In the genomic region with DNA sequence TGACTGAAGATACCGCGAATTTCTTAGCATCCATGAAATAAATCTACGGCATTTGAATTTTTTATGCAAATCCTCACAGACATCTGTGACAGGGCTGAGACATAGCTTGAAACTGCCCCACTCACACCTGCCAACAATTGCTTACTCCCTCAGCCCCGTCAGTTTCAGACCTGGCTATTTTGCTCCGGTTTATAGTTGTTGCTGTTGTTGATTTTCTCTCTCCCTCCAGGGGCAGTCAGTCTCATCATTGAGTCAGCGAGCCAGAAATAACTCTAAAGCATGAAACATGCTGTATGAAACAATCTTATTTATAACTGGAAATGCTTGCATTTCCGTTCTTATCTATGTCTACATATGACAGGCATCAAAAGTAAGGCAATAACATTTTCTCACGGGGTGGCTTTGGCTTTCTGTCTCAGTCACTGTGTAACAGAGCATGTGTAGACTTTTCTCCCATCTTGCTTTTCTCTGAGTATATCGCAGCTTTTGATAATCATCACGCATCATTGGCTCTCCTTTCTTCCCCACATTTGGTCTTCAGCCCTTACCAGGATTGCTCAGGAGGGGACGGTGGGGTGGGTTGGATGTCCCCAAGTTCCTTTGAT, we compare ENCODE assay signal across 26 mouse cellular contexts. TPM values are rescaled to one million over a fixed set of nuclear protein-coding genes. Genes with fewer than 3 reads are reported as not detected.
DNase-seq lines count a peak whose midpoint lies in the region; ATAC-seq and TF ChIP-seq lines count a peak whose summit lies in the region.
"Had no signal": no experiment of that assay in that cellular context is flagged by ENCODE, and none has a peak within 500 bp of the region (broad histone marks: within the 10 kb centered on the region; RNA-seq: fewer than 3 reads in every experiment).

No protein-coding gene starts in this region.

- TF ChIP-seq CTCF in hindbrain, postnatal 0 days (IDR thresholded peaks at IDR 0.05; ENCODE audit: low read depth): no peak

- no peak overlapping the region for H3K4me2 ChIP-seq in hindbrain, postnatal 0 days (ENCODE audit: low read depth, low read length)
- no peak overlapping the region for H3K4me2 ChIP-seq in hindbrain, embryonic 14.5 days (replicated peaks)
- H3K4me2 ChIP-seq in neural tube, embryonic 11.5 days (ENCODE audit: low read depth): no peak overlapping the region
- H3K4me2 ChIP-seq in midbrain, embryonic 16.5 days (ENCODE audit: low read length): no peak overlapping the region
- H3K4me2 ChIP-seq: limb, embryonic 15.5 days; midbrain, embryonic 12.5 days had no signal

- no peaks in the 10 kb centered on the region for H3K36me3 ChIP-seq in hindbrain, postnatal 0 days (ENCODE audit: insufficient read depth, low read length)
- no peaks in the 10 kb centered on the region for H3K36me3 ChIP-seq in hindbrain, embryonic 14.5 days (replicated peaks; ENCODE audit: control insufficient read depth, insufficient read depth)
- H3K36me3 ChIP-seq in neural tube, embryonic 11.5 days (ENCODE audit: control insufficient read depth, insufficient read depth, low read length): no peaks in the 10 kb centered on the region
- no peaks in the 10 kb centered on the region for H3K36me3 ChIP-seq in midbrain, embryonic 16.5 days (ENCODE audit: control insufficient read depth, insufficient read depth, low read length)
- H3K36me3 ChIP-seq: forebrain, embryonic 10.5 days; limb, embryonic 15.5 days; midbrain, embryonic 12.5 days had no signal

- H3K27ac ChIP-seq in hindbrain, postnatal 0 days: no peak overlapping the region
- no peak overlapping the region; the same call in 1 of the 2 replicates for H3K27ac ChIP-seq in hindbrain, embryonic 14.5 days
- peak overlapping the region; percentile 67 for H3K27ac ChIP-seq in neural tube, embryonic 11.5 days (ENCODE audit: low read depth, low read length)
- peak overlapping the region; percentile 26; the same call in 1 of the 2 replicates for H3K27ac ChIP-seq in midbrain, embryonic 16.5 days (ENCODE audit: low read length)
- H3K27ac ChIP-seq: forebrain, embryonic 10.5 days; gastrocnemius, adult 2 months; left cerebral cortex, adult 2 months; limb, embryonic 15.5 days; liver, embryonic 14.5 days; midbrain, embryonic 12.5 days had no signal

- no peaks in the 10 kb centered on the region for H3K9me3 ChIP-seq in hindbrain, postnatal 0 days (ENCODE audit: low read length)
- no peaks in the 10 kb centered on the region for H3K9me3 ChIP-seq in hindbrain, embryonic 14.5 days (ENCODE audit: control insufficient read depth, low read length)
- no peaks in the 10 kb centered on the region; the same call in 1 of the 2 replicates for H3K9me3 ChIP-seq in neural tube, embryonic 11.5 days (ENCODE audit: control insufficient read depth, low read length)
- H3K9me3 ChIP-seq in midbrain, embryonic 16.5 days (replicated peaks; ENCODE audit: control insufficient read depth, low read length, poor library complexity, severe bottlenecking): no peaks in the 10 kb centered on the region
- H3K9me3 ChIP-seq: forebrain, embryonic 10.5 days; limb, embryonic 15.5 days had no signal

- no peaks in the 10 kb centered on the region for H3K4me1 ChIP-seq in hindbrain, postnatal 0 days (ENCODE audit: insufficient read depth, low read length)
- 0 out of 2 replicates have a peak, but pooled peaks cover 4% of the 10 kb centered on the region for H3K4me1 ChIP-seq in hindbrain, embryonic 14.5 days (replicated peaks; ENCODE audit: control insufficient read depth, insufficient read depth, low read length)
- 0 out of 2 replicates have a peak, but pooled peaks cover 2% of the 10 kb centered on the region for H3K4me1 ChIP-seq in neural tube, embryonic 11.5 days (ENCODE audit: control insufficient read depth, insufficient read depth, low read length)
- H3K4me1 ChIP-seq in midbrain, embryonic 16.5 days (ENCODE audit: control insufficient read depth, insufficient read depth, low read length): no peaks in the 10 kb centered on the region; the same call in 1 of the 2 replicates
- H3K4me1 ChIP-seq: limb, embryonic 15.5 days had no signal

- no peak overlapping the region for H3K9ac ChIP-seq in hindbrain, postnatal 0 days (replicated peaks; ENCODE audit: low read length)
- no peak overlapping the region for H3K9ac ChIP-seq in hindbrain, embryonic 14.5 days
- no peak overlapping the region for H3K9ac ChIP-seq in neural tube, embryonic 11.5 days (ENCODE audit: low read length)
- no peak overlapping the region for H3K9ac ChIP-seq in midbrain, embryonic 16.5 days (ENCODE audit: low read depth, low read length)
- H3K9ac ChIP-seq: limb, embryonic 15.5 days; liver, embryonic 14.5 days; midbrain, embryonic 12.5 days had no signal

- 47% methylated on average over 11 of the region's 11 CpGs for WGBS in hindbrain, postnatal 0 days
- WGBS in hindbrain, embryonic 14.5 days: 60% methylated on average over 11 of the region's 11 CpGs
- WGBS in neural tube, embryonic 11.5 days: 73% methylated on average over 11 of the region's 11 CpGs
- 61% methylated on average over 11 of the region's 11 CpGs for WGBS in midbrain, embryonic 16.5 days

- no peak overlapping the region for H3K4me3 ChIP-seq in hindbrain, postnatal 0 days (ENCODE audit: low read length)
- no peak overlapping the region for H3K4me3 ChIP-seq in hindbrain, embryonic 14.5 days (replicated peaks; ENCODE audit: low read length)
- no peak overlapping the region for H3K4me3 ChIP-seq in neural tube, embryonic 11.5 days (ENCODE audit: low read depth, low read length)
- no peak overlapping the region for H3K4me3 ChIP-seq in midbrain, embryonic 16.5 days (ENCODE audit: low read depth, low read length)
- H3K4me3 ChIP-seq: forebrain, embryonic 10.5 days; gastrocnemius, adult 2 months; left cerebral cortex, adult 2 months; limb, embryonic 15.5 days; midbrain, embryonic 12.5 days had no signal

- no peak for DNase-seq in frontal cortex, postnatal 10 days (ENCODE audit: low spot score in 2 of 2)
- DNase-seq in hindbrain, postnatal 0 days (ENCODE audit: low spot score): peak; percentile 6
- no peak for DNase-seq in hindbrain, embryonic 14.5 days (ENCODE audit: low spot score)
- DNase-seq in neural tube, embryonic 11.5 days (ENCODE audit: low spot score): no peak
- DNase-seq in neural tube, embryonic 10.5 days (ENCODE audit: extremely low spot score, low spot score): no peak
- no peak for DNase-seq in cerebellum, adult 8-10 months
- DNase-seq: adrenal gland, adult 2 months; cerebellum, adult 11-12 months; cerebellum, postnatal 14 days; gastrocnemius, adult 2 months; kidney, postnatal 25 days; left cerebral cortex, postnatal 4 days; lung, postnatal 10 days; right cerebral cortex, adult 18-20 months; right cerebral cortex, postnatal 4 days; thymus, postnatal 25 days had no signal

- peak; percentile 47 for ATAC-seq in frontal cortex, adult (ENCODE audit: low TSS enrichment)
- ATAC-seq in hindbrain, postnatal 0 days: no peak
- no peak for ATAC-seq in hindbrain, embryonic 14.5 days (ENCODE audit: low FRiP score)
- ATAC-seq in neural tube, embryonic 11.5 days (ENCODE audit: insufficient read depth, low FRiP score, low TSS enrichment): no peak; the same call in 1 of the 2 replicates
- peak; percentile 58; the same call in 1 of the 2 replicates for ATAC-seq in midbrain, embryonic 16.5 days
- ATAC-seq: CD4-positive, CD25-positive, alpha-beta regulatory T cell, adult 4 months; intestine, postnatal 0 days; Patski had no signal

- no peaks in the 10 kb centered on the region for H3K27me3 ChIP-seq in hindbrain, postnatal 0 days (ENCODE audit: insufficient read depth, low read length)
- H3K27me3 ChIP-seq in hindbrain, embryonic 14.5 days (ENCODE audit: control insufficient read depth, insufficient read depth, low read length): no peaks in the 10 kb centered on the region
- no peaks in the 10 kb centered on the region for H3K27me3 ChIP-seq in neural tube, embryonic 11.5 days (ENCODE audit: control insufficient read depth, insufficient read depth, low read length)
- no peaks in the 10 kb centered on the region for H3K27me3 ChIP-seq in midbrain, embryonic 16.5 days (ENCODE audit: control insufficient read depth, insufficient read depth, low read depth, low read length)
- H3K27me3 ChIP-seq: limb, embryonic 15.5 days; midbrain, embryonic 12.5 days had no signal

RNA-seq across cellular contexts. Expression of gene Pdzd2, which starts 34.5 kb away (rescaled TPM):
- total RNA-seq in hindbrain, postnatal 0 days (2014; rRNA removed): 28.5 and 40.6 TPM in 2 replicates
- polyA plus RNA-seq in hindbrain, postnatal 0 days (2015; fragmentation: Nextera tagmentation; extraction: Ambion mirVana): 15.4 and 15.9 TPM in 2 replicates
- polyA plus RNA-seq in hindbrain, embryonic 14.5 days (2014; fragmentation: Nextera tagmentation; extraction: Ambion mirVana): 12.1 and 15.5 TPM in 2 replicates
- 4.8 and 5.9 TPM in 2 replicates for polyA plus RNA-seq in neural tube, embryonic 11.5 days (2014; fragmentation: Nextera tagmentation; extraction: Ambion mirVana)
- polyA plus RNA-seq in midbrain, embryonic 16.5 days (2015; fragmentation: Nextera tagmentation; extraction: Ambion mirVana): 14.5 and 15.0 TPM in 2 replicates

RNA-seq across cellular contexts. Expression of gene 6030458C11Rik, which starts 50.2 kb away (rescaled TPM):
- 15.1 and 21.3 TPM in 2 replicates for total RNA-seq in hindbrain, postnatal 0 days (2014; rRNA removed)
- 21.1 and 25.0 TPM in 2 replicates for polyA plus RNA-seq in hindbrain, postnatal 0 days (2015; fragmentation: Nextera tagmentation; extraction: Ambion mirVana)
- 20.1 and 29.3 TPM in 2 replicates for polyA plus RNA-seq in hindbrain, embryonic 14.5 days (2014; fragmentation: Nextera tagmentation; extraction: Ambion mirVana)
- 23.5 and 26.4 TPM in 2 replicates for polyA plus RNA-seq in neural tube, embryonic 11.5 days (2014; fragmentation: Nextera tagmentation; extraction: Ambion mirVana)
- 31.3 and 33.8 TPM in 2 replicates for polyA plus RNA-seq in midbrain, embryonic 16.5 days (2015; fragmentation: Nextera tagmentation; extraction: Ambion mirVana)

RNA-seq across cellular contexts. Expression of gene Drosha, which starts 50.4 kb away (rescaled TPM):
- total RNA-seq in hindbrain, postnatal 0 days (2014; rRNA removed): 34.0 and 38.2 TPM in 2 replicates
- polyA plus RNA-seq in hindbrain, postnatal 0 days (2015; fragmentation: Nextera tagmentation; extraction: Ambion mirVana): 32.3 and 33.7 TPM in 2 replicates
- 53.6 and 61.6 TPM in 2 replicates for polyA plus RNA-seq in hindbrain, embryonic 14.5 days (2014; fragmentation: Nextera tagmentation; extraction: Ambion mirVana)
- 74.7 and 81.0 TPM in 2 replicates for polyA plus RNA-seq in neural tube, embryonic 11.5 days (2014; fragmentation: Nextera tagmentation; extraction: Ambion mirVana)
- polyA plus RNA-seq in midbrain, embryonic 16.5 days (2015; fragmentation: Nextera tagmentation; extraction: Ambion mirVana): 55.7 and 59.7 TPM in 2 replicates

Comparison
In these comparisons a context has a peak if more than half of its experiments do, and no peak if none do; other contexts are left out.
1. ATAC-seq: peak in frontal cortex, adult (single experiment) and midbrain, embryonic 16.5 days (single experiment); none in hindbrain, postnatal 0 days (single experiment), hindbrain, embryonic 14.5 days (single experiment) and neural tube, embryonic 11.5 days (single experiment).
2. H3K27ac ChIP-seq: peak in neural tube, embryonic 11.5 days (single experiment) and midbrain, embryonic 16.5 days (single experiment); none in hindbrain, postnatal 0 days (single experiment) and hindbrain, embryonic 14.5 days (single experiment).